In the genomic region with DNA sequence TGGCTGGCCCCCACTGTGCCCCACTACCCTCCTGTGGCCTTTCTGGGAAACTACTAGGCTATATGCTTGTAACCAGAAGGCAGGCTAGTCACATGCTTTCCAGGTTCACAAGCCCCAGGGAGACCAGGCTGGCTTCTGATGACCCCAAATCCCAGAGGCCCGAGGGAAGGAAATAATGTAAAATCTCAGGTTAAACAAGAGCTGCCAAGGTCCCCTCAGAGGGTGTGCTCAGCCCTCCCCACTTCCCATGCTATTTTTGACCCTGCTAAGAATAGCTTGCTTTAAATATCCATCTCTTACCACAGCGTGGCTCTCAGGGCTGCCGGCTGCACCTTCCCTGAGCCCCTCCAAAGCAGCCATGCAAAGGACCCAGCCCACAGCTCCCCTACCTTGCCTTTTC, we compare ENCODE assay signal across 16 mouse cellular contexts.
DNase-seq lines count a peak whose midpoint lies in the region; ATAC-seq and TF ChIP-seq lines count a peak whose summit lies in the region.
"Had no signal": no experiment of that assay in that cellular context is flagged by ENCODE, and none has a peak within 500 bp of the region (broad histone marks: within the 10 kb centered on the region; RNA-seq: fewer than 3 reads in every experiment).

No protein-coding gene starts in this region.

- H3K36me3 ChIP-seq in embryonic facial prominence, embryonic 14.5 days (ENCODE audit: control insufficient read depth, insufficient read depth, low read length), result peaks cover 62% of the 10 kb centered on the region
- peaks cover 83% of the 10 kb centered on the region for H3K36me3 ChIP-seq in embryonic facial prominence, embryonic 10.5 days (replicated peaks)
- peaks cover 2% of the 10 kb centered on the region; the same call in 1 of the 2 replicates for H3K36me3 ChIP-seq in kidney, adult 2 months (ENCODE audit: control insufficient read depth, insufficient read depth, low read length)
- H3K36me3 ChIP-seq in kidney, embryonic 16.5 days (ENCODE audit: insufficient read depth, low read length), result peaks cover 44% of the 10 kb centered on the region
- H3K36me3 ChIP-seq in neural tube, embryonic 13.5 days, result peaks cover 63% of the 10 kb centered on the region
- peaks cover 17% of the 10 kb centered on the region; the same call in 1 of the 2 replicates for H3K36me3 ChIP-seq in stomach, postnatal 0 days (ENCODE audit: control insufficient read depth, insufficient read depth, low read length)

- peaks cover 11% of the 10 kb centered on the region; the same call in 1 of the 2 replicates for H3K4me1 ChIP-seq in embryonic facial prominence, embryonic 14.5 days (ENCODE audit: control insufficient read depth, insufficient read depth, low read length)
- H3K4me1 ChIP-seq in embryonic facial prominence, embryonic 10.5 days, result peaks cover 15% of the 10 kb centered on the region; the same call in 1 of the 2 replicates
- H3K4me1 ChIP-seq in kidney, adult 2 months (ENCODE audit: control insufficient read depth, insufficient read depth, low read length), result peaks cover 15% of the 10 kb centered on the region
- no peaks in the 10 kb centered on the region for H3K4me1 ChIP-seq in kidney, embryonic 16.5 days (ENCODE audit: insufficient read depth, low read length)
- peaks cover 38% of the 10 kb centered on the region for H3K4me1 ChIP-seq in neural tube, embryonic 13.5 days (replicated peaks)
- H3K4me1 ChIP-seq in stomach, postnatal 0 days (replicated peaks; ENCODE audit: control insufficient read depth, insufficient read depth), result 0 out of 2 replicates have a peak, but pooled peaks cover 2% of the 10 kb centered on the region
- H3K4me1 ChIP-seq: forebrain, embryonic 12.5 days had no signal

- peak; percentile 29 for DNase-seq in embryonic facial prominence, embryonic 14.5 days (ENCODE audit: low spot score)
- DNase-seq in embryonic facial prominence, embryonic 10.5 days (ENCODE audit: low spot score), result no peak
- peak; percentile 50 for DNase-seq in kidney, adult 2 months
- DNase-seq in neural tube, embryonic 10.5 days (ENCODE audit: extremely low spot score, low spot score), result no peak
- DNase-seq in stomach, postnatal 0 days (ENCODE audit: low spot score), result no peak
- no peak for DNase-seq in testis, postnatal 10 days (ENCODE audit: low spot score)
- DNase-seq: adrenal gland, adult 2 months; gastrocnemius, postnatal 14 days; lung, adult 18-20 months had no signal

- H3K9me3 ChIP-seq in embryonic facial prominence, embryonic 14.5 days (ENCODE audit: control insufficient read depth, low read length), result no peaks in the 10 kb centered on the region
- H3K9me3 ChIP-seq in embryonic facial prominence, embryonic 10.5 days, result no peaks in the 10 kb centered on the region
- no peaks in the 10 kb centered on the region for H3K9me3 ChIP-seq in kidney, embryonic 16.5 days (ENCODE audit: low read length)
- H3K9me3 ChIP-seq in neural tube, embryonic 13.5 days, result no peaks in the 10 kb centered on the region
- no peaks in the 10 kb centered on the region for H3K9me3 ChIP-seq in stomach, postnatal 0 days (ENCODE audit: control insufficient read depth, low read length)
- H3K9me3 ChIP-seq: embryonic facial prominence, embryonic 12.5 days; forebrain, embryonic 12.5 days; limb, embryonic 12.5 days; megakaryocyte, embryonic 14.5 days had no signal

- no peak overlapping the region for H3K27ac ChIP-seq in embryonic facial prominence, embryonic 14.5 days (replicated peaks; ENCODE audit: low read depth, low read length)
- H3K27ac ChIP-seq in embryonic facial prominence, embryonic 10.5 days (replicated peaks), result no peak overlapping the region
- H3K27ac ChIP-seq in kidney, adult 2 months (ENCODE audit: insufficient read depth, low read depth, low read length), result 0 out of 2 replicates have a peak overlapping the region, but pooled peaks have one; percentile 2
- H3K27ac ChIP-seq in kidney, embryonic 16.5 days (ENCODE audit: low read length), result no peak overlapping the region
- no peak overlapping the region for H3K27ac ChIP-seq in neural tube, embryonic 13.5 days (replicated peaks)
- no peak overlapping the region for H3K27ac ChIP-seq in stomach, postnatal 0 days (replicated peaks)
- H3K27ac ChIP-seq: embryonic facial prominence, embryonic 12.5 days; forebrain, embryonic 12.5 days; hindbrain, embryonic 14.5 days; limb, embryonic 12.5 days had no signal

- H3K4me2 ChIP-seq in embryonic facial prominence, embryonic 14.5 days (ENCODE audit: low read depth, low read length), result no peak overlapping the region
- no peak overlapping the region for H3K4me2 ChIP-seq in kidney, embryonic 16.5 days (replicated peaks; ENCODE audit: low read depth, low read length)
- H3K4me2 ChIP-seq in neural tube, embryonic 13.5 days, result no peak overlapping the region
- H3K4me2 ChIP-seq in stomach, postnatal 0 days (replicated peaks; ENCODE audit: low read depth), result no peak overlapping the region
- H3K4me2 ChIP-seq: embryonic facial prominence, embryonic 12.5 days; forebrain, embryonic 12.5 days; hindbrain, embryonic 14.5 days; limb, embryonic 12.5 days had no signal

- H3K27me3 ChIP-seq in embryonic facial prominence, embryonic 14.5 days (replicated peaks; ENCODE audit: control insufficient read depth, insufficient read depth, low read length), result no peaks in the 10 kb centered on the region
- H3K27me3 ChIP-seq in embryonic facial prominence, embryonic 10.5 days (replicated peaks; ENCODE audit: low read depth, poor library complexity, severe bottlenecking), result no peaks in the 10 kb centered on the region
- H3K27me3 ChIP-seq in kidney, adult 2 months (replicated peaks; ENCODE audit: control insufficient read depth, insufficient read depth, low read length), result no peaks in the 10 kb centered on the region
- H3K27me3 ChIP-seq in kidney, embryonic 16.5 days (ENCODE audit: insufficient read depth, low read length), result no peaks in the 10 kb centered on the region
- no peaks in the 10 kb centered on the region for H3K27me3 ChIP-seq in neural tube, embryonic 13.5 days
- H3K27me3 ChIP-seq in stomach, postnatal 0 days (ENCODE audit: control insufficient read depth, insufficient read depth, low read length), result no peaks in the 10 kb centered on the region
- H3K27me3 ChIP-seq: embryonic facial prominence, embryonic 12.5 days; forebrain, embryonic 12.5 days; limb, embryonic 12.5 days; megakaryocyte, embryonic 14.5 days had no signal

- no peak overlapping the region for H3K9ac ChIP-seq in embryonic facial prominence, embryonic 14.5 days (ENCODE audit: low read depth, low read length)
- H3K9ac ChIP-seq in kidney, embryonic 16.5 days (replicated peaks; ENCODE audit: low read length), result no peak overlapping the region
- 0 out of 2 replicates have a peak overlapping the region, but pooled peaks have one; percentile 12 for H3K9ac ChIP-seq in neural tube, embryonic 13.5 days
- no peak overlapping the region for H3K9ac ChIP-seq in stomach, postnatal 0 days (ENCODE audit: low read length)
- H3K9ac ChIP-seq: embryonic facial prominence, embryonic 12.5 days; forebrain, embryonic 12.5 days; hindbrain, embryonic 14.5 days; limb, embryonic 12.5 days had no signal

- TF ChIP-seq POLR2A in kidney, adult 2 months (IDR thresholded peaks at IDR 0.05; ENCODE audit: low read depth, low read length), result no peak

- no peak for TF ChIP-seq CTCF in kidney, adult 2 months (conservative IDR thresholded peaks at IDR 0.05; ENCODE audit: insufficient read depth, insufficient read length, low read depth, low read length)
- 0 out of 2 replicates have a peak, but pooled peaks have one; percentile 3 for TF ChIP-seq CTCF in stomach, postnatal 0 days (IDR thresholded peaks at IDR 0.05; ENCODE audit: low read depth)

- 40% methylated on average over 3 of the region's 3 CpGs for WGBS in embryonic facial prominence, embryonic 14.5 days
- 74% methylated on average over 3 of the region's 3 CpGs for WGBS in embryonic facial prominence, embryonic 10.5 days
- 27% methylated on average over 3 of the region's 3 CpGs for WGBS in kidney, adult 2 months
- 56% methylated on average over 3 of the region's 3 CpGs for WGBS in kidney, embryonic 16.5 days
- 77% methylated on average over 3 of the region's 3 CpGs for WGBS in neural tube, embryonic 13.5 days
- WGBS in stomach, postnatal 0 days, result 59% methylated on average over 3 of the region's 3 CpGs

- no peak overlapping the region for H3K4me3 ChIP-seq in embryonic facial prominence, embryonic 14.5 days (ENCODE audit: low read depth, low read length)
- H3K4me3 ChIP-seq in embryonic facial prominence, embryonic 10.5 days, result no peak overlapping the region
- H3K4me3 ChIP-seq in kidney, adult 2 months (ENCODE audit: insufficient read depth, low read depth, low read length), result no peak overlapping the region
- H3K4me3 ChIP-seq in kidney, embryonic 16.5 days (ENCODE audit: low read length), result no peak overlapping the region
- no peak overlapping the region for H3K4me3 ChIP-seq in neural tube, embryonic 13.5 days
- no peak overlapping the region for H3K4me3 ChIP-seq in stomach, postnatal 0 days (ENCODE audit: low read depth, low read length)
- H3K4me3 ChIP-seq: embryonic facial prominence, embryonic 12.5 days; forebrain, embryonic 12.5 days; limb, embryonic 12.5 days; megakaryocyte, embryonic 14.5 days had no signal

- TF ChIP-seq EP300 in stomach, postnatal 0 days (optimal IDR thresholded peaks at IDR 0.05), result no peak

- peak; percentile 44 for ATAC-seq in embryonic facial prominence, embryonic 14.5 days (ENCODE audit: low read depth)
- ATAC-seq in kidney, embryonic 16.5 days (ENCODE audit: low FRiP score, low TSS enrichment), result no peak
- no peak for ATAC-seq in neural tube, embryonic 13.5 days (ENCODE audit: low read depth)
- no peak for ATAC-seq in stomach, postnatal 0 days (ENCODE audit: low FRiP score, low TSS enrichment)

Comparison
In these comparisons a context has a peak if more than half of its experiments do, and no peak if none do; other contexts are left out.
1. DNase-seq: peak in embryonic facial prominence, embryonic 14.5 days (single experiment) and kidney, adult 2 months (single experiment); none in embryonic facial prominence, embryonic 10.5 days (single experiment), neural tube, embryonic 10.5 days (single experiment), stomach, postnatal 0 days (single experiment) and testis, postnatal 10 days (single experiment).